ENCODE assay signal across 9 mouse cellular contexts in genomic region chr7:4513829-4514712, GRCm38 (mm10). TPM values are rescaled to one million over a fixed set of nuclear protein-coding genes. Genes with fewer than 3 reads are reported as not detected.
A peak's percentile ranks its signal among the peaks of the same experiment; 100 is the strongest.
DNase-seq lines count a peak whose midpoint lies in the region; ATAC-seq and TF ChIP-seq lines count a peak whose summit lies in the region.
"Had no signal": no experiment of that assay in that cellular context is flagged by ENCODE, and none has a peak within 500 bp of the region (broad histone marks: within the 10 kb centered on the region; RNA-seq: fewer than 3 reads in every experiment).

No protein-coding gene starts in this region.

- H3K9me3 ChIP-seq in heart, embryonic 11.5 days (replicated peaks; ENCODE audit: control insufficient read depth, low read length) = no peaks in the 10 kb centered on the region
- H3K9me3 ChIP-seq in midbrain, embryonic 14.5 days (ENCODE audit: control insufficient read depth, low read length) = no peaks in the 10 kb centered on the region
- no peaks in the 10 kb centered on the region for H3K9me3 ChIP-seq in midbrain, postnatal 0 days (ENCODE audit: low read length)
- H3K9me3 ChIP-seq in heart, embryonic 14.5 days (ENCODE audit: control insufficient read depth, low read length) = no peaks in the 10 kb centered on the region
- no peaks in the 10 kb centered on the region for H3K9me3 ChIP-seq in stomach, embryonic 14.5 days (ENCODE audit: control insufficient read depth, low read depth, low read length)

- peak overlapping the region; percentile 70 for H3K9ac ChIP-seq in heart, embryonic 11.5 days (ENCODE audit: low read depth, low read length)
- H3K9ac ChIP-seq in midbrain, embryonic 14.5 days (replicated peaks; ENCODE audit: low read length) = no peak overlapping the region
- H3K9ac ChIP-seq in midbrain, postnatal 0 days (replicated peaks; ENCODE audit: low read length, poor library complexity, severe bottlenecking) = no peak overlapping the region
- H3K9ac ChIP-seq in heart, embryonic 14.5 days (ENCODE audit: low read length) = peak overlapping the region; percentile 72
- H3K9ac ChIP-seq in stomach, embryonic 14.5 days (replicated peaks; ENCODE audit: low read depth, low read length) = no peak overlapping the region; the same call in 1 of the 2 replicates

- 43% methylated on average over 6 of the region's 6 CpGs for WGBS in heart, embryonic 11.5 days (ENCODE audit: insufficient replicate concordance)
- 52% methylated on average over 6 of the region's 6 CpGs for WGBS in midbrain, embryonic 14.5 days
- 43% methylated on average over 6 of the region's 6 CpGs for WGBS in midbrain, postnatal 0 days
- 23% methylated on average over 6 of the region's 6 CpGs for WGBS in heart, embryonic 14.5 days
- 47% methylated on average over 6 of the region's 6 CpGs for WGBS in stomach, embryonic 14.5 days

- H3K4me2 ChIP-seq in heart, embryonic 11.5 days = peak overlapping the region; percentile 52
- no peak overlapping the region for H3K4me2 ChIP-seq in midbrain, embryonic 14.5 days (ENCODE audit: low read length)
- H3K4me2 ChIP-seq in midbrain, postnatal 0 days (ENCODE audit: low read depth, low read length, poor library complexity, severe bottlenecking) = no peak overlapping the region
- peak overlapping the region; percentile 55 for H3K4me2 ChIP-seq in heart, embryonic 14.5 days (ENCODE audit: low read length)
- 0 out of 2 replicates have a peak overlapping the region, but pooled peaks have one; percentile 20 for H3K4me2 ChIP-seq in stomach, embryonic 14.5 days (replicated peaks; ENCODE audit: low read depth, low read length)

- no peaks in the 10 kb centered on the region for H3K27me3 ChIP-seq in heart, embryonic 11.5 days (ENCODE audit: control insufficient read depth, insufficient read depth, low read length)
- H3K27me3 ChIP-seq in midbrain, embryonic 14.5 days (ENCODE audit: control insufficient read depth, insufficient read depth, low read length) = no peaks in the 10 kb centered on the region; the same call in 1 of the 2 replicates
- H3K27me3 ChIP-seq in midbrain, postnatal 0 days (ENCODE audit: insufficient read depth, low read length) = no peaks in the 10 kb centered on the region
- no peaks in the 10 kb centered on the region for H3K27me3 ChIP-seq in heart, embryonic 14.5 days (ENCODE audit: control insufficient read depth, insufficient read depth, low read length)
- no peaks in the 10 kb centered on the region for H3K27me3 ChIP-seq in stomach, embryonic 14.5 days (ENCODE audit: control insufficient read depth, insufficient read depth, low read length)

- no peaks in the 10 kb centered on the region for H3K36me3 ChIP-seq in heart, embryonic 11.5 days (ENCODE audit: control insufficient read depth, insufficient read depth, low read length)
- no peaks in the 10 kb centered on the region for H3K36me3 ChIP-seq in midbrain, embryonic 14.5 days (ENCODE audit: control insufficient read depth, insufficient read depth, low read length)
- no peaks in the 10 kb centered on the region for H3K36me3 ChIP-seq in midbrain, postnatal 0 days (ENCODE audit: insufficient read depth, low read length)
- peaks cover 20% of the 10 kb centered on the region for H3K36me3 ChIP-seq in heart, embryonic 14.5 days (ENCODE audit: control insufficient read depth, insufficient read depth, low read length)
- H3K36me3 ChIP-seq in stomach, embryonic 14.5 days (ENCODE audit: control insufficient read depth, insufficient read depth, low read length) = no peaks in the 10 kb centered on the region

- H3K4me3 ChIP-seq in heart, embryonic 11.5 days (ENCODE audit: low read depth, low read length) = peak overlapping the region; percentile 25
- H3K4me3 ChIP-seq in midbrain, embryonic 14.5 days (replicated peaks; ENCODE audit: low read depth, low read length) = no peak overlapping the region
- no peak overlapping the region for H3K4me3 ChIP-seq in midbrain, postnatal 0 days (ENCODE audit: low read depth, low read length)
- H3K4me3 ChIP-seq in heart, embryonic 14.5 days (ENCODE audit: control insufficient read depth in 1 of 2, insufficient read depth in 1 of 2, low read depth in 1 of 2, low read length in 2 of 2) = peak overlapping the region; percentile 21 to 44
- H3K4me3 ChIP-seq in stomach, embryonic 14.5 days (ENCODE audit: low read depth, low read length) = no peak overlapping the region

- TF ChIP-seq CTCF in midbrain, postnatal 0 days (IDR thresholded peaks at IDR 0.05) = no peak

- DNase-seq in heart, adult 9 months (ENCODE audit: low spot score in 2 of 2) = no peak
- no peak for DNase-seq in midbrain, embryonic 14.5 days
- no peak for DNase-seq in midbrain, postnatal 0 days (ENCODE audit: low spot score)
- no peak for DNase-seq in adrenal gland, postnatal 4 days (ENCODE audit: low spot score in 2 of 2)
- no peak for DNase-seq in thymus, postnatal 0 days (ENCODE audit: low spot score)
- DNase-seq: right cerebral cortex, postnatal 25 days had no signal

- H3K27ac ChIP-seq in heart, embryonic 11.5 days (ENCODE audit: low read depth, low read length) = peak overlapping the region; percentile 86
- peak overlapping the region; percentile 50; the same call in 1 of the 2 replicates for H3K27ac ChIP-seq in midbrain, embryonic 14.5 days (replicated peaks; ENCODE audit: low read depth, low read length)
- no peak overlapping the region for H3K27ac ChIP-seq in midbrain, postnatal 0 days (ENCODE audit: low read depth, low read length)
- H3K27ac ChIP-seq in heart, embryonic 14.5 days (replicated peaks in 1 of 2; ENCODE audit: control insufficient read depth in 1 of 2, insufficient read depth in 1 of 2, low read depth in 2 of 2, low read length in 2 of 2) = peak overlapping the region; percentile 87 to 96
- H3K27ac ChIP-seq in stomach, embryonic 14.5 days (ENCODE audit: low read length) = peak overlapping the region; percentile 87

- H3K4me1 ChIP-seq in heart, embryonic 11.5 days (ENCODE audit: control insufficient read depth, insufficient read depth, low read length) = peaks cover 55% of the 10 kb centered on the region
- 0 out of 2 replicates have a peak, but pooled peaks cover 5% of the 10 kb centered on the region for H3K4me1 ChIP-seq in midbrain, embryonic 14.5 days (ENCODE audit: control insufficient read depth, insufficient read depth, low read length)
- H3K4me1 ChIP-seq in midbrain, postnatal 0 days (ENCODE audit: insufficient read depth, low read length) = no peaks in the 10 kb centered on the region
- peaks cover 54 to 84% of the 10 kb centered on the region in 2 experiments for H3K4me1 ChIP-seq in heart, embryonic 14.5 days (ENCODE audit: control insufficient read depth in 2 of 2, insufficient read depth in 2 of 2, low read length in 2 of 2)
- H3K4me1 ChIP-seq in stomach, embryonic 14.5 days (ENCODE audit: control insufficient read depth, insufficient read depth, low read length) = peaks cover 29% of the 10 kb centered on the region

- no peak for ATAC-seq in heart, embryonic 11.5 days (replicated peaks; ENCODE audit: insufficient number of reproducible peaks, low FRiP score, low TSS enrichment)
- ATAC-seq in midbrain, embryonic 14.5 days (ENCODE audit: low FRiP score, low TSS enrichment) = peak; percentile 16; the same call in 1 of the 2 replicates
- no peak for ATAC-seq in midbrain, postnatal 0 days (ENCODE audit: low FRiP score)
- ATAC-seq in heart, embryonic 14.5 days (ENCODE audit: insufficient number of reproducible peaks, insufficient read depth, low FRiP score, low read depth) = peak; percentile 25; the same call in 1 of the 2 replicates
- ATAC-seq in stomach, embryonic 14.5 days (ENCODE audit: insufficient number of reproducible peaks, insufficient read depth, low FRiP score, low read depth) = peak; percentile 73

RNA-seq across cellular contexts. Expression of gene Tnnt1, which starts 2.1 kb away (rescaled TPM):
- polyA plus RNA-seq in heart, embryonic 11.5 days (2014; fragmentation: Nextera tagmentation; extraction: Ambion mirVana) = 260 and 262 TPM in 2 replicates
- 2.6 and 2.7 TPM in 2 replicates for polyA plus RNA-seq in midbrain, embryonic 14.5 days (2014; fragmentation: Nextera tagmentation; extraction: Ambion mirVana)
- 2.9 and 4.2 TPM in 2 replicates for total RNA-seq in midbrain, postnatal 0 days (2014; rRNA removed)
- 3.3 and 4.1 TPM in 2 replicates for polyA plus RNA-seq in midbrain, postnatal 0 days (2015; fragmentation: Nextera tagmentation; extraction: Ambion mirVana)
- polyA plus RNA-seq in heart, embryonic 14.5 days (2014; fragmentation: Nextera tagmentation; extraction: Ambion mirVana) = 479 and 551 TPM in 2 replicates
- 31.9 and 33.5 TPM in 2 replicates for polyA plus RNA-seq in stomach, embryonic 14.5 days (2014; fragmentation: Nextera tagmentation; extraction: Ambion mirVana)
- total RNA-seq in adrenal gland, postnatal 4 days (2021) = 10 to 100 TPM in 1 of 2 experiments, 1 to 10 TPM in 1; 8.1 to 21.0 TPM
- polyA plus RNA-seq in thymus, postnatal 0 days (2015; fragmentation: Nextera tagmentation; extraction: Ambion mirVana) = 27.0 and 28.8 TPM in 2 replicates

RNA-seq across cellular contexts. Expression of gene Tnni3, which starts 10.0 kb away (rescaled TPM):
- 1,570 and 1,662 TPM in 2 replicates for polyA plus RNA-seq in heart, embryonic 11.5 days (2014; fragmentation: Nextera tagmentation; extraction: Ambion mirVana)
- polyA plus RNA-seq in midbrain, embryonic 14.5 days (2014; fragmentation: Nextera tagmentation; extraction: Ambion mirVana) = 1.5 and 2.0 TPM in 2 replicates
- 4.1 TPM in 1 of 2 replicates, not detected in the other for total RNA-seq in midbrain, postnatal 0 days (2014; rRNA removed)
- polyA plus RNA-seq in midbrain, postnatal 0 days (2015; fragmentation: Nextera tagmentation; extraction: Ambion mirVana) = 1.4 and 1.7 TPM in 2 replicates
- 2,958 and 3,056 TPM in 2 replicates for polyA plus RNA-seq in heart, embryonic 14.5 days (2014; fragmentation: Nextera tagmentation; extraction: Ambion mirVana)
- 2.9 and 3.3 TPM in 2 replicates for polyA plus RNA-seq in stomach, embryonic 14.5 days (2014; fragmentation: Nextera tagmentation; extraction: Ambion mirVana)
- total RNA-seq in adrenal gland, postnatal 4 days (2021) = 1 to 10 TPM; 1.0 to 1.7 TPM
- 2.5 and 3.0 TPM in 2 replicates for polyA plus RNA-seq in thymus, postnatal 0 days (2015; fragmentation: Nextera tagmentation; extraction: Ambion mirVana)

RNA-seq across cellular contexts. Expression of gene Ppp1r12c, which starts 12.6 kb away (rescaled TPM):
- 32.9 and 33.4 TPM in 2 replicates for polyA plus RNA-seq in heart, embryonic 11.5 days (2014; fragmentation: Nextera tagmentation; extraction: Ambion mirVana)
- 46.2 and 50.7 TPM in 2 replicates for polyA plus RNA-seq in midbrain, embryonic 14.5 days (2014; fragmentation: Nextera tagmentation; extraction: Ambion mirVana)
- total RNA-seq in midbrain, postnatal 0 days (2014; rRNA removed) = 75.5 and 114 TPM in 2 replicates
- polyA plus RNA-seq in midbrain, postnatal 0 days (2015; fragmentation: Nextera tagmentation; extraction: Ambion mirVana) = 34.6 and 35.0 TPM in 2 replicates
- 41.7 and 47.7 TPM in 2 replicates for polyA plus RNA-seq in heart, embryonic 14.5 days (2014; fragmentation: Nextera tagmentation; extraction: Ambion mirVana)
- polyA plus RNA-seq in stomach, embryonic 14.5 days (2014; fragmentation: Nextera tagmentation; extraction: Ambion mirVana) = 47.2 and 61.0 TPM in 2 replicates
- total RNA-seq in adrenal gland, postnatal 4 days (2021) = 100 to 1,000 TPM; 106 to 112 TPM
- 36.3 and 48.3 TPM in 2 replicates for polyA plus RNA-seq in thymus, postnatal 0 days (2015; fragmentation: Nextera tagmentation; extraction: Ambion mirVana)

RNA-seq across cellular contexts. Expression of gene Dnaaf3, which starts 18.2 kb away (rescaled TPM):
- polyA plus RNA-seq in heart, embryonic 11.5 days (2014; fragmentation: Nextera tagmentation; extraction: Ambion mirVana) = 0.19 and 0.44 TPM in 2 replicates
- 0.58 and 1.4 TPM in 2 replicates for polyA plus RNA-seq in midbrain, embryonic 14.5 days (2014; fragmentation: Nextera tagmentation; extraction: Ambion mirVana)
- total RNA-seq in midbrain, postnatal 0 days (2014; rRNA removed) = 0.80 and 2.4 TPM in 2 replicates
- 1.3 and 1.7 TPM in 2 replicates for polyA plus RNA-seq in midbrain, postnatal 0 days (2015; fragmentation: Nextera tagmentation; extraction: Ambion mirVana)
- polyA plus RNA-seq in heart, embryonic 14.5 days (2014; fragmentation: Nextera tagmentation; extraction: Ambion mirVana) = 0.15 and 0.51 TPM in 2 replicates
- polyA plus RNA-seq in stomach, embryonic 14.5 days (2014; fragmentation: Nextera tagmentation; extraction: Ambion mirVana) = 0.62 and 0.67 TPM in 2 replicates
- total RNA-seq in adrenal gland, postnatal 4 days (2021) = 1 to 10 TPM in 1 of 2 experiments, under 1 TPM in 1; 0.95 to 1.1 TPM
- 1.6 and 1.7 TPM in 2 replicates for polyA plus RNA-seq in thymus, postnatal 0 days (2015; fragmentation: Nextera tagmentation; extraction: Ambion mirVana)

RNA-seq across cellular contexts. Expression of gene Syt5, which starts 33.3 kb away (rescaled TPM):
- polyA plus RNA-seq in heart, embryonic 11.5 days (2014; fragmentation: Nextera tagmentation; extraction: Ambion mirVana) = 0.77 and 1.3 TPM in 2 replicates
- polyA plus RNA-seq in midbrain, embryonic 14.5 days (2014; fragmentation: Nextera tagmentation; extraction: Ambion mirVana) = 106 and 143 TPM in 2 replicates
- 84.7 and 147 TPM in 2 replicates for total RNA-seq in midbrain, postnatal 0 days (2014; rRNA removed)
- 184 and 194 TPM in 2 replicates for polyA plus RNA-seq in midbrain, postnatal 0 days (2015; fragmentation: Nextera tagmentation; extraction: Ambion mirVana)
- polyA plus RNA-seq in heart, embryonic 14.5 days (2014; fragmentation: Nextera tagmentation; extraction: Ambion mirVana) = 0.55 and 0.78 TPM in 2 replicates
- 8.1 and 10.0 TPM in 2 replicates for polyA plus RNA-seq in stomach, embryonic 14.5 days (2014; fragmentation: Nextera tagmentation; extraction: Ambion mirVana)
- 10 to 100 TPM; 16.8 to 18.2 TPM for total RNA-seq in adrenal gland, postnatal 4 days (2021)
- polyA plus RNA-seq in thymus, postnatal 0 days (2015; fragmentation: Nextera tagmentation; extraction: Ambion mirVana) = 0.22 and 0.44 TPM in 2 replicates

Comparison
In these comparisons a context has a peak if more than half of its experiments do, and no peak if none do; other contexts are left out.
1. ATAC-seq: peak in midbrain, embryonic 14.5 days (single experiment), heart, embryonic 14.5 days (single experiment) and stomach, embryonic 14.5 days (single experiment); none in heart, embryonic 11.5 days (single experiment) and midbrain, postnatal 0 days (single experiment).
2. H3K4me2 ChIP-seq: peak in heart, embryonic 11.5 days (single experiment), heart, embryonic 14.5 days (single experiment) and stomach, embryonic 14.5 days (single experiment); none in midbrain, embryonic 14.5 days (single experiment) and midbrain, postnatal 0 days (single experiment).
3. H3K4me3 ChIP-seq: peak in heart, embryonic 11.5 days (single experiment) and heart, embryonic 14.5 days (2 of 2); none in midbrain, embryonic 14.5 days (single experiment), midbrain, postnatal 0 days (single experiment) and stomach, embryonic 14.5 days (single experiment).
4. H3K9ac ChIP-seq: peak in heart, embryonic 11.5 days (single experiment) and heart, embryonic 14.5 days (single experiment); none in midbrain, embryonic 14.5 days (single experiment), midbrain, postnatal 0 days (single experiment) and stomach, embryonic 14.5 days (single experiment).
5. RNA of gene Tnni3, which starts 10.0 kb away (polyA plus RNA-seq): 2,958 to 3,056 TPM in heart, embryonic 14.5 days and 1,570 to 1,662 TPM in heart, embryonic 11.5 days; 2.9 to 3.3 TPM in stomach, embryonic 14.5 days, 2.5 to 3.0 TPM in thymus, postnatal 0 days, 1.5 to 2.0 TPM in midbrain, embryonic 14.5 days and 1.4 to 1.7 TPM in midbrain, postnatal 0 days; every median in the first group is over 100 times any median in the second.